Mouse (Mus musculus) testis, postnatal 10 days (tissue): ENCODE measurements around the gene Ap3s2.

Experiments used
- DNase-seq: peaks from one replicate; pipeline ENCODE4 v3.0.0; 2021; ENCODE audit warnings: low spot score

Gene Ap3s2

DNA sequence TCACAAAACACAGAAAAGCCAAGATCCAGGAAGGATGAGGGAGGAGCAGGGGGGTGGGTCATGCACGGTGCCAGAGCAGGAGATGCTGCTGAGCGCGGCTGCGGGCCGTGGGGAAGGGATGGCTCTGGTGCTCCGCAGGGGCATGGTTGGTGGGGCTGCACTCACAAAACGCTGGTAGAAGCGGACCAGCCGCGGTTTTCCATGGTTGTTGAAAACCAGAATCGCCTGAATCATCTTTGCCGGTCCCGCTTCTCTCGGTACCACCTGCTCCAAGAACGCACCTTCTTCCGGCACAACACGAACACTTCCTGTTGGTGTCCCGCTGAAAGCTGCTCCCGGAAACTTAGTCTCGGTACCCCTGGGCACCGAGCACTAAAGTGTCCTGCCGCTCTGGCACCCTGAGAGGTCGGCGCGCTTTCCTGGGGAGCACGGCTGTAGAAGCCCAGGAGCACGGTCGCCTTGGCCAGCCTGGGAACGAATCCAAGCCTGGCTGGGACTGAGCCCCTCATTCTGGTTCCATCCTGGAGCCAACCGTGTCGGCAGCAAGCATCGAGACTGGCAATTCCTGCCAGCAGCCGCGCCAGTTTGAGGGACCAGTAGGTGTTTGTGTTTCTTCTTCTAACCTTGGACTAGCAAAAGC lies at the start of gene Ap3s2:
Ap3s2 (minus strand) TSS at position 306 of the 640 bp plus-strand sequence.
- peak; percentile 87 for DNase-seq

DNA sequence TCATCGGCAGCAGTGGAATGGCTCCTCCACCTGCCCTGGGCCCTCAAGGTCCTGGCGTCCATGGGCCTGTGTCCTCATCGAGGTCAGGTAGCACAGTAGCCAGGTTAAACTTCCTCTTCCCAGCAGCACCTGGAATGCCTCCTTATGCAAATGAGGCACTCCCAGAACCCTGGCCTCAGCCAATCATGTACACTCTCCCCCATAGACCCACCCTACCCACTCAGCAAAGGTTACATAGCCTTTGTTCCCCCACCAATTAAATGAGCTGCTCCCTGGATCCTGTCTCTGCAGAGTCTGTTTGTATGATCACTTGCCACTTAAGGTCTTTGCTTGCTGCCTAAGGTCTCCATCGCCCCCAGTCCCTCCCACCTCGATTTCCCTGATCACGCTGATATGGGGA lies 47.9 kb upstream of the Ap3s2 start:
- DNase-seq, result no peak

DNA sequence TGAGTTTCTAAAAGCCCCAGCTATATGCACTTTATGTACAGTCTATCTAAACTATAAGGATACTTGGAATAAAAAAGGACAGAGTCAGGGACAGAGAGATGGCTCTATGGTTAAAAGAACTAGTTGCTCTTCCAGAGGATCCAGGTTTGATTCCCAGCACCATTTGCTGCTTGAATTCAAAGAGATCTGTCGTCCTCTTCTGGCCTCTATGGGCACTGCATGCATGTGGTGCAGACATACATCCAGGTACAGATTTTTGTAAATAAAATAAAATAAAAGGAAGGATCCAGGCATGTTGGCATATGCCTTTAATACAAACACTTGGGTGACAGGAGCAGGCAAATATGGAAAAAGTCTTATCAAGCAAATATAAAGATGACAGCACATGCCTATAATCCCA lies 41.2 kb upstream of the Ap3s2 start:
- no peak for DNase-seq

DNA sequence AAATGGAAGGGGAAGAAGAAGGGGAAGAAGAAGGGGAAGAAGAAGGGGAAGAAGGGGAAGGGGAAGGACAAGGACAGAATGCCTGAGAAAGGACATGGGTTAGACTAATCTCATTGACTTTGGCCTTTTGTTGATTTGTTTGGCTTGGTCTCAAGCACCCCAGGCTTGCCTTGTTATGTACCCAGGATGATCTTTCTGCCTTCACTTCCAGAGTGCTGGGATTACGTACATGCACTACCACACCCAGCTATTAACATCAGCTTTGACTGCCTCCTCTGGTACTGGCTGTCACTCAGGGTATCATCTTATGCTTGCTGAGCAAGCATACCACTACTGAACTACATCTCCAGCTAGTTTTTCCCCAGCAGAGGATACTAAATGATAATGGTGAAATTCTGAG lies 35.7 kb upstream of the Ap3s2 start:
- no peak for DNase-seq

DNA sequence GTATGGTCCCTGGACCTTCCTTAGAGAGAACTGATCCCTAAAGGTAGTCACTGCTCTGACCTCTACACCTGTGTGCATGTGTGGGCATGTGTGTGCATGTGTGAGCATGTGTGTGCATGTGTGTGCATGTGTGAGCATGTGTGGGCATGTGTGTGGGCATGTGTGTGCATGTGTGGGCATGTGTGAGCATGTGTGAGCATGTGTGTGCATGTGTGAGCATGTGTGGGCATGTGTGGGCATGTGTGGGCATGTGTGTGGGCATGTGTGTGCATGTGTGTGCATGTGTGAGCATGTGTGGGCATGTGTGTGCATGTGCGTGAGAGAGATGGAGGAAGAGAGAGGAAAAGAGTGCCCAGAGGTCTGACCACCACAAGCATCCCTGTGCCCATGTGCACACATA lies 34.4 kb upstream of the Ap3s2 start:
- no peak for DNase-seq

DNA sequence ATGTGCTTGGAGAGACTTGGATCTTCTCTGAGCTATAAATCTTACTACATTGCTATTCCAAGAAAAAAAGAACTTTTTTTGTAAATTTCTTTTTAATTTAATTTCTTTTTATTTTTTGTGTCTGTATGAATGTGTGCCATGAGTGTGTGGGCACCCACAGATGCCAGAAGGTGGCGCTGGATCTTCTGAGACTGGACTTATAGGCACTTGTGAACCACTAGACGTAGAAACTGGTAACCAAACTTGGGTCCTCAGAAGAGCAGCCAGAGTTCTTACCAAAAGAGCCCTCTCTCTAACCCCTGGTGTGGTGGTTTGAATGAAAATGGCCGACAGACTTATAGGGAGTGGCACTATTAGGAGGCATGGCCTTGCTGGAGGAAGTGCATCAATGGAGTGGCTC lies 30.6 kb upstream of the Ap3s2 start:
- DNase-seq, result no peak

DNA sequence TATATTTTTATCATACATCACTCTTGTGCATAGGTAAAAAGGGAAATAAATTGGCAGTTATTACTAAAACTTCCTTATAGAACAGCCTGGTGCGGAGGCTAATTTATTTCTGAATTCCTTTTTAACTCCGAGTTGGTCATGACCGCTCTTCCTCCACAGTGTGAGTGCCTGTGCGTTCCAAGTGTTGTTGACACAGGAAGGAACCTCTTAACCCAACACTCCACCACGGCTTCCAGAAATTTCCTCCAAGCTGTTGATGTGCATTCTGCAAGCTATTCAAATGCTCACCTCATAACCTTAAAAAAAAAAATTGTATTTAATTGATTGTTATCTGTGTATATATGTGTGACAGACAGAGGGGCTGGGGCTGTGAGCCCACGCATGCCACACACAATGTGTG lies 29.8 kb upstream of the Ap3s2 start:
- no peak for DNase-seq

DNA sequence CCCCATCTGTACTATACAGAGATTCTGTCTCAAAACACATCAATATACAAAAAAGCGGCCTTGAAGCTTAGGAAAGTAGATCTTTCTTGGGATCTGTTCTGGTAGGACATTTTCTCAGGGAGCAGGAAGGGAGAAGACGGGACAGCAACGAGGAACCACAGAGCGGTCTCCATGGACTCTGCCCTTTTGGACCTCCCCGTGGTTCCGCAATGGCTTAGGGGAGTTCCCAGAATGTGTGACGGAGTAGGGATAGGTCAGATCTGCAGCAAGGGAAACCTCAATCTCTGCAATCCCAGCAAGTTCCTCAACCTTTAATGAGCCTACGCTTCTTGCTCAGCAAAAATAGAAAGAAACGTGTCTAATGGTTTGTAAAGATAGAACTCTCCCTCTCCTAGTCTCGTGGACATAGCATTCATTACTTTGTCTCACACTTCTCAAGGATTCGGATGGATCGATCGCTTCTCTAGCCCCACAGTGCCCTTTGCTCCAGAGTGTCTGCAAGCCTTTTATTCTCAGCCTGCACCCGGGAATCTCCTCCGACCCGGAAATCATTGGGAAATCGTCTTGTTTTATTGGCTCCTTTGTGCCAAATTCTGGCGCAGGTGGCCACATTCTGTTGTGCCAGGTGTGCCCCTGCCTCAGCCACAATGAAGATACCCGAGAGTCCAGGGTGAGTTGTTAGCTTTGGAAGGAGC lies 15.2 kb upstream of the Ap3s2 start:
- no peak for DNase-seq

DNA sequence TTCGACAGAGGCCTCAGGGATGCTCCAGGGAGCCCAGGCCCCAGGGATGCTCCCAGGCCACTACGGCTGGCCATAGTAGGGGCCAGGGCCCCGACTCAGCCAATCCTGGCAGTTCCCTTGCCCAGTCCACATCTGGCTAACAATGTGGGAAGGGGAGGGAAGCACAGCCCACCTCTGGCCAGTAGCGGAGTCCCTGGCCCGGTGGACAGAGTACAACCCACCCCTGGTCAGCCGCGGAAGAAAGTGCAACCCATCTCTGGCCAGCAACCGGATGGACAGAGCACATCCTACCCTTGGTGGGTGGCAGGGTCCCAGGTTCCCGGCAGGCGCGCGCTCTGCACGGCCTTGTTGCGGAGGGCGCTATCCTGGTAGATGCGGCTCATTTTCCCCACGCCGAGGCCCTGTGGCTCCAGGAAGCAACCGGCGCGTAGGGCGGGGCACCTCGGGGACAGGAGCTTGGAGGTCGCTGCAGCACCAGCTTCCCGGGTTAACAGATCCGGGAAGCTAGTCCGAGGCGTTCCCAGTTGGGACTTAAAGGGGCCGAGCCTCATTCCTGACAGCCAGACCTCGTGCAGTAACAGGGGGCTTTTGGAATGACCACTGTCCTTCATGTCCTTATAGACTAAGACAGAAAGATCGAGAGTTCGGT lies 14.5 kb upstream of the Ap3s2 start, which contains the start of gene Arpin:
Arpin (minus strand) TSS at position 498 of the 649 bp plus-strand sequence.
- DNase-seq, result peak; percentile 73

DNA sequence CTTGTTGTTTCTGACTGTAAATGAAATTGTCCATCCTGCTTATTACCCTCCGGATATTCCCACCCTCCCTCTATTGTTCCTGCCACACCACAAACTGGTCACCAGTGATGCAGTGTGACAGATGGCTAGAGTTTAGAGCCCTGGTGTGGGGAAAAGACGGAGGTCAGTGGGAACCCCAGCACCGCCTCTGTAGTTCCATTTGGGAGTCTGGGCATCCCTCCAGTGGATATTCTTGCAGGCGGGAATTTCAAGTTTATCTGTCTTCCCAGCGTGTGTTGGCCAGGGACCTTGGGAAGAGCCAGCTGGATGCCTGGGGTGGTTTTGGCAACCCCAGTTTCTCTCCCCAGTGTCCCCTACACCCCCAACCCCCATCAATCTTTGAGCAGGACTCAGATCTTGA lies 14.0 kb upstream of the Ap3s2 start:
- DNase-seq, result no peak

DNA sequence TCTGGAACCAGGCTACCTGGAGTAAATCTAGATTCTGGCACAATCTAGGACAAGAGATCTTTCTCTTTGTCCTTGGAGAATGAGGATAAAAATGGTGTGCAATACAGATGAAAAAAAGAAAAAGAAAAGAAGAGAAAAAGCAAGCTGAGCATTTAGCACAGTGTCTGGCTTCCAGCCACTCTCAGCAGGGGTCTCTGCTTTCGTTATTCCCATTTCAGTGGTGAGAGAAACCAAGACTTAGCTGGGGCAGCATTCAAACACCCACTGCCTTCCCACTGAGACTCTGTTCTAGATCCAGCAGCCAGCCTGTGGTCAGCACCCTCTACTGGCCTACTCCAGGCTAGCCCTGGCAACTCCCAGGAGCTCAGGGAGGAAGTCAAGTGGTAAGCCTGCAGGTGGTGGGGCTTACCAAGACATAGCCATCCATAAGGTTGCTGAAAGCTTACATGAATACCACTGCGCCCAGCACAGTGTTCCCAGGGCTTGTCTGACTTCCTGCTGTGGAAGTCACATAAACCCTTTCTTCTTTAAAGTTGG lies 8.1 kb upstream of the Ap3s2 start:
- no peak for DNase-seq

DNA sequence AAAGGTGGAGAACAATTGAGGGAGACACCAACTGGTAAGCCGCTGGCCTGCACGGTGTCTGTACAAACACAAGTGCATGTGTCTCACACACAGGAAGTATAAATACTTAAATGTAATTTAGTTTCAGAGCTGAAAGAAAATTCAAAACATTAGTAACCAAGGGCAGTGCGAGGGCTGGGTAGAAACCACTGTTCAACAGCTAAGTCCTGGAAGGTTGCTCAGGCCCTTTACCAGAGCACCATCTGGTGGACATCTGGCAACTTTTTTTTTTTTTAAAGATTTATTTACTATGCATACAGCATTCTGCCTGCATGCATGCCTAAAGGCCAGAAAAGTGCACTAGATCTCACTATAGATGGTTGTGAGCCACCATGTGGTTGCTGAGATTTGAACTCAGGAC lies 5.9 kb downstream of the Ap3s2 start:
- no peak for DNase-seq

DNA sequence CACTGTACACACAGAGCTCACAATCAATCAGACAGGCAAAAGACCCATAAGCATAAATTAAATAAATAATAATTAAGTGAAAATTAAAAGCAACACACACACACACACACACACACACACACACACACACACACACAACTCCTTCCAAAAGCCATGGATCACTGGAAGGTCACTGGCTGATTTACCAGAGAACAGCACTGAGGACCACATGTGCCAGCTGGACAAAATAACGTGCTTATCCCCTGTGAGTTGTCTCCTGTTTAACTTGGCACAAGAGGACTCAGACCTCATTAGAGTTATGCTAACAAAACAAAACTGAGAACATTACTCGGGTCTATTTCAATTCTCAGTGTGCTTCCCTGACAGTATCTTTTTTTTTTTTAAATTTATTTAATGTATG lies 13.1 kb downstream of the Ap3s2 start:
- DNase-seq, result no peak

DNA sequence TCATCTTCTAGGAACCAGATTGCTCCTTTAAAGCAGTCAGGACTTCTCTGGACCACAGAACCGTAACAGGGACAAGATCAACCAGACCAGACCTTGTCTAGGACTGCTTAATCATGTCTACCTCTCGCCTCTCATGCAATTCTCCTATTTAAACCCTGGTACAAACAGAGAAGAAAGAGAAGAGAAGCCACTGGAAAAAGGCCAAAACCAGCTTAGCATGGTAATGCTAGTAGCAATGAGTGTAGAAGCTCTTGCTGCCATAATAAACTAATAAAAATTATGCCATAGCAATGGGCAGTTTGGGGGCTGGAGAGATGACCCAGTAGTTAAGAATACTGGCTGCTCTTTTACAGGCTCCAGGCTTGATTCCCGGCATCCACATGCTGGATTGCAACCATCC lies 13.5 kb downstream of the Ap3s2 start:
- no peak for DNase-seq

DNA sequence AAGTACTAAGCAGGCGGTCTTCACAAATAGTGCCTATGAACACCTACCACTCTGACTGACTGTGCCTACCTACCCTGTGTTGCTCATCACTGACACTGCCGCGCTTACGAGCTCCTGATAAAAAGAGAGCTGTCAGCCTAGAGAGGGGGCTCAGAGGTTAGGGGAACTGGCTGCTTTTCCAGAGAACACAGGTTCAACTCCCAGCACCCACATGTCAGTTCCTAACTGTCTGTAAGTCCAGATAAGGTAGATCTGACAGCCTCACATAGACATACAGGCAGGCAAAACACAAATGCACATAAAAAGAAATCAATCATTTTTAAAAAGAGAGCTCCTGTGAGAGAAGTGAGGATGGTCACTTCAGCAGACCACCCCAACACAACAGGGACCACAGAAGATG lies 15.3 kb downstream of the Ap3s2 start:
- no peak for DNase-seq

DNA sequence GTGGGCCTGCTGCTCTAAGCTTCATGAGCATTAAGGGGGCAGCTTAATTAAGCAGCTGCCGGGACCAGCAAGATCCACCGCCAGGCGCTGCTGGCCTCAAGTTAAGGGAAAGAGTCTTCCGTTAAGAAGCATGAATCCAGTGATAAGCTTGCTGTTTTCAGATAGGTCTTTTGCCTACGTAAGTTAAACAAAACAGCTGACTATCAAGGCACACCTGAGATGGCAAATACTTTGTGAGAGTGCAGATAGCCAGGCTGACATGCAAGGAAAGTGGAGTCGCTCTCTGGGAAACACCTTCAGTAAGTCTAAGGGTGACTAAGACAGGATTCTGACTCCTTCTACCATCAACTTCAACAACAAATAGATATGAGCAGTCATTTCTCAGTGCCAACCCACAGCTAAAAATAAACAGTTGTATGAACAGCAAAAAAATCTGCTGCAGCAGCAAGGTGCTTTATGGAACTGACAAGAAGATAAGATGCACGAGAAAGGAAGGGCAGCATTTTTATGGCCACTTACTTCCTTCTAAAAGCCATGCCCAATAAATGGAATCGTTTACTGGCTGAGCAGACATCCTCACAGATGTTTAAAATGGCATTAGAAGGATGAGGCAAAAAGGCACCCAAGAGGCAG lies 17.2 kb downstream of the Ap3s2 start:
- no peak for DNase-seq

DNA sequence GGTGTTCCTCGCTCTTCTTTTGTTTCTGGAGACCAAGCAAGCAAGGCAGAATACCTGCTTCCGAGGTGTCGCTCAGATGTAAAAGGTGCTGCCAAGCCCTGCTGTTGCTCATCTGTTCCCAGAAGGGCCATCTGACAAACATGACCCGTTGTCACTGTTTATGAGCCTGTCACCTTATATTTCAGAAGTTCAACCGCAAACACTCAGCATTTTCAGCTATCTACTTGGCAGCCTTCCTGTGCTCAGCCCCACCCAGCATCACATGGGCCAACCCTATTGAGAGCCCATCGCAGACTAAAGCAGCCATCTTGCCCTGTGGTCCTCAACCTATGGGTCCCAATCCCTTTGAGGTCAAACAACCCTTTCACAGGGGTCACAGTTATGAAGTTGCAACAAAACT lies 19.7 kb downstream of the Ap3s2 start:
- no peak for DNase-seq

DNA sequence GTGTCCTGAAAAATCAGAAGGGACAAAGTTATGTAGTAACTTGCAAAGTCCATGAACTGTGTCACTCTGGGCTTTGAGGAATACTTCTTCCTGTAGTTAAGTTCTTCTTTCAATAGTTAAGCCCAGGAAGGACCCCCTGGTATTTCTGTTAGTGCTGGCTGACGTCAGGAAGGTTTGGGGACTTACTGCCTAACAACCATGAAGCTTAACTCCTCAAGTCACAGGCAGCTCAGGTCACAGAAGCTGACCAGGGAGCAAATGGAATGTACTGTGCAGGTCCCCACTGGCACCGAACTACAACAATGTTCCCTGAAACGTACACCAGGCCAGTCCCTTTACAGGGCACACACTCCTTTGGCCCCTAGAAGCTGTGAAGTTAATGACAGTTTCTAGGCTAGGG lies 25.2 kb downstream of the Ap3s2 start:
- DNase-seq, result no peak

DNA sequence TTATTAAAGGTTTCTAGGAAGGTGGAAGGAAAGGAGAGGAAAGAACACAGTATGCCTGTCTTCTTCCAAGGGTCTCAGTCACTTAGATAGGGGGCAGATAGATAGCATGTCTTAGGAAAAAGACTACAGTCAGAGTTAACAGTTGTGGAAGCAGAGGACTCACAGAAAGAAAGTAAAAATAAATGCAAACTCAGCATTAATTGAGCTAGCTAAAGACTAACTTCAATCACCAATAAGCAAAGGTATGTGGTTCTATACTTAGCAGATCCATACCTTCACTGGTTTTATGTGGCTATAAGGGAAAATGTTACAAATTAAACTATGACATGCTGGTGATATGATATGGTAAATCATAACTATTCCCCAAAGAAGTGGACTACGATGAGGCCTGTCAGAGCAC lies 25.7 kb downstream of the Ap3s2 start:
- DNase-seq, result no peak

DNA sequence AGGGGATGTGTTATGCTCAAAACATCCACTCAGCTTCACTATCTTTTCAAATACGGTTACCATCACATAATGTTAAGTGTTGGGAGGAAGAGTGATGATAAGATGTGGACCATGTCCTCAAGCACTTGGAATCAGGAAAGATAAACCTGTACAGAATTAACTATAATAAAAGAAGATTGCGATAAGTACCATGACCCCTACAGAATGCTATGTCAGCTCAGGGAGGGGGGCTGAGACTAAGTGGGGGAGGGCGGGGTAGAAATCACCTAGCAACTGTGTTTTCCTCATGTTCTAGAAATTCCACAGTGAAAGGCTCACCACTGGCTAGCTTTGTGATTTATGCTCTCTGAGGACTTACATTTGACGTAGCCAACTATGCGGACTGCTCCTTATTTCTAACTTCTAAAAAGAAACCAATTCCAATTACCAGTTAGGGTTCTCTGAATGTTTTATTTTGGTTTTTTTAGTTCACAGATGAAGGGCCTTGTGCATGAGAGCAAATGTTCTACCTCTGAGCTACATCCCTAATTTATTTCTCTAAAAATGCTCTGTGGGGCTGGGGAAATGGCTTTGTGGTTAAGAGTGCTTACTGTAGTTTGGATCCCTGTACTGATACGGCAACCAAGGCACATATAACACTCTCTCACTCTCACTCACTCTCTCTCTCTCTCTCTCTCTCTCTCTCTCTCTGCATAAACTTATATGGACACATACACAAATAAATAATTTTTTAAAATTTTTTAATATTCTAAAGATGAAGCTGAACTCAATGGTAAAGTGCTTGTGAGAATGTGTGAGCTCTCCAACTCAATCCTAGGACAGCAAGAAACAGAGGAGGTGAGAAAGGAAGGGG lies 27.6 kb downstream of the Ap3s2 start:
- no peak for DNase-seq

DNA sequence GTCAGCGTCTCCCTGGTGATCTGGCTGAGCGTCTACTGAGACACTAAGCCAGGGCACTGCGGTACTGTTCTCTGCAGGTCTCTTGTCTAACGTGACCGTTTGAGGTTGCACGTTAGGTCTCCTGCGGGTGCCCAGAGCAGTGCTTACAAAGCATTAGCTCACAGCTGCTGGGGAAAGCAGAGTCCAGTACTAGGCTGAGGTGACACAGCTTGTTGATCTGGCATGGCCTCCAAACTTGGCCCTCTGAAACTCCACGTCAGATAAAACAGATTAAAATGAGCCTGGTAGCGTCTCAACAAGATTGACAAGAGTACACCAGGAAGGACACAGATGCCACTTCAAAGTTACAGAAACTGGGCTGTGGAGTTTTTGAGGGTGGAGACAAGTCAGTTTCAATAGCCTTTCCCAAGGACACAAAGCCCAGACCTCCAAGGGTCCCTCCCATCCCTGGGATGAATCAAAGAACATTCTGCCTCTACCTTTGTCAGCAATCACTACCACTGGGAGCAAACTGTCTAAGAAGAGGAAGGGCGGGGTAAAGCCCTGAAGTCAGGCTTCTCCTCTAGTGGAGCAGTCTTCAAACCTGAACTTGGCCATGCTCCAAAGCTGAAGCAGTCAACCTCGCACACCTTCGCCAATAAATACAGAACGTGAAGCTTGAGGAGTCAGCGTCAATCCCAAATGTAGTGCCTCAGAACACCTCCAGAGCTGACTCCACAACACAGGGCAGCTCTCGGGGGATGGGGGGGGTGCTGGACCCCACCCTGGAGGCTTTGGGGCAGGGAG lies 29.8 kb downstream of the Ap3s2 start:
- no peak for DNase-seq
